Mouse (Mus musculus): ENCODE measurements around the gene Uba6.

Uba6 gene

GRCm38 (mm10) chr5:86072756-86073386, 99.7 kb downstream of the Uba6 start:
- DNase-seq (ENCODE audit: low spot score): no peak

- DNase-seq (ENCODE audit: low spot score): no peak
These were observed 101.1 kb downstream of the Uba6 start, which contains the start of gene Stap1 for GRCm38 (mm10) chr5:86071538-86071937. TSS of gene Stap1 (plus strand) at chr5:86071746.

DNA sequence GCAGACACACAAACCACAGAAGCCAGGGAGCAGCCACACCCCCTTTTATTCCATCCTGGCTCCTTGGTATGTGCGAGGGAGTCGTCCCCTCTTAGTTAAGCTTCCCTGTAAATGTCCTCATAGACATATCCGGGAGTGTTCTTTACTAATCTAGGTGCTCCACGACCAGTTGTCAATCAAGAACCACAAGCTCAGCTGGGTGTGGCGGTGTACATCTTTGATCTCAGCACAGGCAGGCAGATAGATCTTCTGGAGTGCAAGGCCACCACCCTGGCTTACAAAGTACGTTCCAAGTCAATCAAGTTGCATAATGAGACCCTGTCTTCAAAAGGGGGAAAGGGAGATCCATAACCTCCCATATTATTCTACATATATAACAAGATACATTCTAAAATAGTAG, 103.5 kb downstream of the Uba6 start:
- DNase-seq (ENCODE audit: low spot score): no peak

DNA sequence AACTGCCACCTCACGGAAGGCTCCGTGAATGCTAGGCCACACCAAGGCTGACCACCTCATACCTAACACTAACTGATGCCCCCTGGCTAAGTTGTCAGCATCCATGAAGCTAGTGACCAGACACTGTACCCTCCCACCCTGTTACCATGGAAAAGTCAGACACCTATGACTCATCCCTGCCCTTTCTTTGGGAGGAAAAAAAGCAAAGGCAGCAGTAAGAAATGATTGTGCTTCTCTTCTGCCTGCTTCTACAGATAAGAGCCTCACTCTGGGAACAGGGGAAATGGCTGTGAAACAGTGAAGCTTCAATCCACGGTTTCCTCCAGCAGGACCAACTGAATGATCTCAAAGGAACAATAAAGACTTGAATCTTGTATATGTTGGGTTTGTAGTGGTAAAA, 104.2 kb downstream of the Uba6 start:
- DNase-seq (ENCODE audit: low spot score): no peak

DNA sequence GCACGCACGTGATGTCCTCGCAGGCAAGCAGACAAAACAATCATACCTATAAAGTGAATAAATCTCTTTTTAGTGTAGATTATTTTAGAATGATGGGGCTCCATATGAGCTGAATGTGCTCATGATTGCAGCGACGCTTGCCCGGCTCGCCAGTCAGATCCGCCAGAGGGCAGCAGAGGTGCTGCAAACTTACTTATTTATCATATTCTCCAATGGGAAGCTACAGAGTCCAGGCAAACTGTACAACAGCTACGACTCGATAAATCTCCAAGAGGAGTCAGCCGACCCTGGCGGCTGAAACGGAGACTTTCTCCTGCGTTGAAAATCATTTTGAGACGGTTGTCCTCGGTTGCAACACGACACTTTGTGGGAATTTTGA, 106.1 kb downstream of the Uba6 start:
- peak; percentile 63 for DNase-seq (ENCODE audit: low spot score)

- no peak for DNase-seq (ENCODE audit: low spot score)
These were observed 106.6 kb downstream of the Uba6 start for GRCm38 (mm10) chr5:86065876-86066550.

DNA sequence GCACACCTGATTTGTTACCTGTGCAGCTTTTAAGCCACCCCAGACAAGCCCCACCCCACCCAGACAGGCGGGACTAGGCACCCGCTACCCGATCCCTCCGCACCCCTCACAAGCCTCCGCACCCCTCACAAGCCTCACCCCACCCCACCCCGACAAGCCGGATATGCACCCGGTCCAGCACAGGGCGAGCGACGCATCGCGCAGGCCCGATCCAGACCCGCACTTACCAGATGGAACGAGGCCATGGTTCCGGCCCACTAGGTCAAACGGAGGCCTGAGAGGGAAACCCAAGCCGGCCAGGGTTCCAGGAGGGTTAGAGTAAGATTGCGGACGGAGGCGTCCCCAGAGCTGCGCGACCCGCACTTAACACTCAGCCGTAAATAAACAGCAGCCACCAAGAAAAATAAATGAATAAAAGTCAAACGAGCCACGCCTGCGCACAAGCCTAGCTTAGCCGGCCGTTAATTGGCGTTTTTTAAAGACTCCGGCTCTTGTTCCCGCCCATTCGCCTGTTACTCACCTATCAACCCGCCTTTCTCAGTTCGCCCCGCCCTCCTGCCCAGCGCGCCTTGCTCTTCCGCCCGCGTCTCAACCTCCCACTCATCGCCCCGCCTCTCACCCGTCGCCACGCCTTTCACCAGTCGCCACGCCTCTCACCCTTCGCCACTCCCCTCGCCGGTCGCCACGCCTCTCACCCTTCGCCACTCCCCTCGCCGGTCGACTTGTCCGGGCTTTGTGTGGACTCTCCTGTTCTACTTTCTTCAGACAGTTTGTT, 107.3 kb downstream of the Uba6 start, which contains the start of gene Cenpc1:
Gene Cenpc1 (minus strand): TSS at position 483 of the 775 bp plus-strand sequence.
- peak; percentile 97 for DNase-seq (ENCODE audit: low spot score)

DNA sequence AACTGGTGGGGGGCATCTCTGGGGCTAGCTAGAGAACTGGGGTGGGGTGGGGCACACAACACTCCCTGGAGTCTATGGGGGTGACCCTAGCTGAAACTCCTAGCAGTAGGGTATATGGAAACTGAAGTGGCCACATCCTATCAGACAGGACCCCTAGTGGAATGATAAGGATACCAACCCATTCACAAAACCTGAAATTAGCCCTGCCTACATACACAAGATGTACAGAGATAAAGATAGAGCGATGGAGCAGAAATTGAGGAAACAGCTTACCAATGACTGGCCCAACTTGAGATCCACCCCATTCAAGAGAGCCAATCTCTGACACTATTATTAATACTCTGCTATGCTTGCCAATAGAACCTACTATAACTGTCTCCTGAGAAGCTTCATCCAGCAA, 109.1 kb downstream of the Uba6 start:
- DNase-seq (ENCODE audit: low spot score): no peak
